Mouse (Mus musculus): ENCODE measurements at regions not wholly inside any gene's neighbourhood (a gene's known extent, or its start where the extent isn't known, plus 50 kb on each side); places are given as distances from the start of the nearest gene placed in this dataset.

DNA sequence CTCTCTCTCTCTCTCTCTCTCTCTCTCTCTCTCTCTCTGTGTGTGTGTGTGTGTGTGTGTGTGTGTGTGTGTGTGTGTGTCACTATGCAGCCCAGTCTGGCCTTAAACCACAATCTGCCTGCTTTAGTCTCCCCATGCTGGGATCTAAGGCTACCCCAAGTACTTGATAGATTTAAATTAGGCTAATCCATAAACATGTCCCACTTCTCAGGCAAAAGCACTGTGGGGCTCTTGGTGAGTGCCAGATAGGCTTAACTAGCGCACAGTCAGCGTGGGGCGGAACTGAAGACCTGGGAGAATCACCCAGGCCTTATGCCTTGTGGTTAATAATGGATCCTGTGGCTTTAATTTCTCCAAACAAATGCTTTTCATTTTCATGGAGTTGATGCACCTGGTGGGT lies 180.6 kb downstream of the Gm26897 start:
- Histone ChIP-seq H3K9me3 (peaks cover 7% of the 10 kb centered on the region; the same call in 1 of the 2 replicates), H3K27me3 (ENCODE audit: insufficient read depth, poor library complexity, severe bottlenecking) (peaks cover 82% of the 10 kb centered on the region), H3K4me3 (no peak overlapping the region), H3K36me3 (no peaks in the 10 kb centered on the region), H3K4me1 (no peaks in the 10 kb centered on the region), H3K27ac (no peak overlapping the region)
- DNase-seq (ENCODE audit: low spot score): no peak
- WGBS: 60% methylated on average over 3 of the region's 3 CpGs

DNA sequence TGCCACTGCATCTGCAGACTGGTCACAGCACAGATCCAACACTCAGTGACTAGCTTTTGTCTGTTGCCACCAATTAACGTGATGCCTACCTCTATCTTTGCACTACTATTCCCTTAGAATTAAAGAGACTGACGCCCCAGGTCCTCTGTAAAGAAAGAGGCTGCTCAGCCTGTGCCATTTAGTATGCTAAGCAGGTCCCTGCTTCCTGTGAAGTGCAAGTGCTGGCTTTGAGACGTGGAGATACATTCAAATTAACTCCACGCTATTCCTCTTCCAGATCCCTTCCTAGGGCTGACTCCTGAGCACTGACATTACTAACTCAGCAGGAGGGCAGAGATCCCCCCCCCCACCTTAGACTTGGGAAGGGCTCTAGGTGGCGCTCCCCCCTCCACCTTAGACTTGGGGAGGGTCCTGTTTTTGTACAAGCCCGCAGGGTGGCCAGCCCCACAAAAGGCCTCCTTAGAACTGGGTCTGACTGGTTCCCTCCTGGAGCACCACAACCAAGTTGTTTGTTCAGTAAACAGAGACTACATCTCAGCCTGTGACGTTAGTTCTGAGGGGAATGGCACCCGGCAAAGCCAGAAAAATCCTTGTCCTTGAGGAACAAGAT lies 184.0 kb downstream of the Gm26897 start:
- no peak overlapping the region for H3K4me3 ChIP-seq
- H3K4me1 ChIP-seq: no peaks in the 10 kb centered on the region
- WGBS: 27% methylated on average over 8 of the region's 8 CpGs
- peaks cover 7% of the 10 kb centered on the region; the same call in 1 of the 2 replicates for H3K9me3 ChIP-seq
- DNase-seq (ENCODE audit: low spot score): no peak
- peaks cover 83% of the 10 kb centered on the region for H3K27me3 ChIP-seq (ENCODE audit: insufficient read depth, poor library complexity, severe bottlenecking)
- no peaks in the 10 kb centered on the region for H3K36me3 ChIP-seq
- H3K27ac ChIP-seq: no peak overlapping the region

DNA sequence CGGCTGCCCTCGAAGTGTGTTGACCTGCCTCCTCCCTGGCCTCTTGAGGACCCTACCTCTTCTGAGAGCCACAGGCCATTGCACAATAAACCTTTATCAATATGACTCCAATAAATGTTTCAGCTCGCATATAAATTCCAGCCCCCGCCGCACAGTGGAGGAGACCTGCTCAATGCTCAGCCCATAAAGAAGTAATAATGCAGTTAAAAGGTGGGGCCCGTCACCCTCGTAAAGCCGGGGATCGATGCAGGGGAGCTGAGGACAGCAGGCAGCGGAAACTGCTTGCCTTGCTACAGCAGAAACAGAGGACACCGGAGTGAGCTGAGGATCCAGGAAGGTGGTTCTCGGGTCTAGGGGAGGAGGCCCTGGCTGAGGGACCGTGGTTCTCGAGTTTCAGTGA lies 185.2 kb downstream of the Gm26897 start:
- no peaks in the 10 kb centered on the region; the same call in 1 of the 2 replicates for H3K4me1 ChIP-seq
- DNase-seq (ENCODE audit: low spot score): no peak
- peaks cover 2% of the 10 kb centered on the region; the same call in 1 of the 2 replicates for H3K9me3 ChIP-seq
- peaks cover 89% of the 10 kb centered on the region for H3K27me3 ChIP-seq (ENCODE audit: insufficient read depth, poor library complexity, severe bottlenecking)
- H3K36me3 ChIP-seq: no peaks in the 10 kb centered on the region
- no peak overlapping the region for H3K27ac ChIP-seq
- no peak overlapping the region for H3K4me3 ChIP-seq
- 74% methylated on average over 14 of the region's 14 CpGs for WGBS

DNA sequence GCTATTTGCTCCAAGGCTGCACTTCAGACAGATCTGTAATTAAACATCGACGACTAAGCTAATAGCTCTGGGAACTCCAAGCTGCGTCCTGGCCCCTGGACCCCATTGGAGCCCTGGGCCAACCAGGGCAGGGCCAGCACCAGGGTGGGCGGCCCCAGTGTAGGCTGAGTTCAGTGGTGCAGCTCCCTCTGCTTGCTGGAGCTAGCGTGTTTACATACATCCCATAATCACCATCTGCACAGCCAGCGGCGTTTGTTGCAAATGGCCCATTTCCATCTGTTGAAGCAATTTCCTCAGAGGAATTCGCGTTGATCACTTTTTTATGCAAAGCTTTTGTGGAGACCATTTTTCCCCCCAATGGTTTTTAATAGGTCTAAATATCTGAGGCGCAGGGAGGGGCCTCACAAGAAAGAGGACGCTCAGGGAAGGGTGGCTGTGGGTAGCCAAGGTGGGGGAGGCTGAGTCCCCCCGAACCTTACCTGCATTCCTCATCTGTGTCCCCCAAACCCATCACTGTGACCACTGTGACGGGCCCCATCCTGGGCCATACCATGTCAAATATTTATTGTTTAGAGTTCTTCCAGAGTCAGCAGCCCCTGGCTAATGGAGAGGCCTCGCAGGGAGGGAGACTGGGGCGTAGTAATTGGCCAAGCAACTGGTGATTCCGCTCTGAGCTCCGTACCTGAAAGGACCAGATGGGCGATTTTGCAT lies 189.4 kb downstream of the Gm26897 start:
- WGBS: 49% methylated on average over 18 of the region's 18 CpGs
- H3K27ac ChIP-seq: no peak overlapping the region
- peaks cover 96% of the 10 kb centered on the region for H3K27me3 ChIP-seq (ENCODE audit: insufficient read depth, poor library complexity, severe bottlenecking)

DNA sequence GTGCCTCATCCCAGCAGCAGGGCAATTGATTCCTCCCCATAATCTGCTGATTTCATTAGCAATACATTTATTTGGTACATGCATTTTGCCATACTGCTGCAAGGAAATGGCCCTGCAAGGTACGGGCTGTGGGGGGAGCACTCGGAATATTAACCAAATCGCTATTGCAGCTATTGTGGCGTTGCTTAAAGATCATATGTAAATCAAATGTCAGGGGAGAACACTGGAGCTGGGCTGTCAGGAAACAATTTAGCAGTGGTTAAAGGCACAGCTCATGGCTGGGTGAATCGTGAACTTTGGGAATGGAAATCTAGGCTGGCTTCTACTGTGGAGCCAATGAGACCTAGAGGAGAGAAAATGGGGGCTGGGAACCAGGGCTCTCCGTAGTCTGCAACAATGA lies 192.0 kb downstream of the Gm26897 start:
- peaks cover 23% of the 10 kb centered on the region for H3K4me1 ChIP-seq
- H3K27me3 ChIP-seq (ENCODE audit: insufficient read depth, poor library complexity, severe bottlenecking): peaks cover 93% of the 10 kb centered on the region
- no peak overlapping the region for H3K4me3 ChIP-seq
- no peaks in the 10 kb centered on the region for H3K36me3 ChIP-seq
- H3K27ac ChIP-seq: no peak overlapping the region
- H3K9me3 ChIP-seq: no peaks in the 10 kb centered on the region
- DNase-seq (ENCODE audit: low spot score): no peak
- 80% methylated on average over 6 of the region's 6 CpGs for WGBS

More for the DNA sequence above, 189.4 kb downstream of the Gm26897 start:
- Histone ChIP-seq H3K4me3 (no peak overlapping the region), H3K4me1 (peaks cover 5% of the 10 kb centered on the region; the same call in 1 of the 2 replicates), H3K9me3 (no peaks in the 10 kb centered on the region), H3K36me3 (no peaks in the 10 kb centered on the region)
- DNase-seq (ENCODE audit: low spot score): no peak

DNA sequence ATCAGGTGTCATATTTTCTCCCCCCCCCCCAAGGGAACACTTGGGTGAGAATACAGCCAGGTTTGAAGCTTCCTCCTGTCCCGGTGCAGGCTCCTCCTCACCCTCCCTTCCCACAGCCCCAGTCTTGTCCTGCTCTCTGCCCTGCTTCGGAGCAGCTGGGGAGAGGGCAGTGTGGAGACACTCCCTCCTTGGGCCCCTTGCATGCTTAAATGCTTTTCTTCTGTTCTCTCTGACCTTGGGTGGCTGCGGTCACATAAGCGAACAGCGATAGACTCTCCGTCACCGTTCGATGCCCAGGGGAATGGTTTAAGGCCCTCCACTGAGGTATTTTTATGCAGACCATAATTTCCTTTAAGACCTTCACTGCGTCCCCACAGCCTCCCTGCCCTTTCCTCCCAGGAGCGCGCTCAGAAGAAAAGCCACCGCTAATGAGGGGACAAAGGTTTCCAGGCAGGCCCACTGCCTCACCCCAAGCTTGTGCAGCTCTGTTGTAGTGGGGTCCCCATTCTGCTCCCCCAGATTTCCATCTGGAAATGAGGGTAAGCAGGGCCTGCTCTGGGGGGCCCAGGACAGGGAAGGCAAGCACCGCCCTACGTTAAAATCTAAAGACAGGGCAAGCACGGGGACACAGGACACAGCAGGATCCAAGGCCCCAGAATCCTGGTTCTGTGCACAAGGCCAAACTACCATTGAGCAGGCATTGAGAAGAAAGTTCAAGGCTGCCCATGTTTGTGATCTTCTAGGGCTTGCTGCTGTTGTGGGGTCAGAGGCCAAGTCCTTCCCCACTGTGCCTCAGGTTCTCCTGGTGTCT lies 195.7 kb downstream of the Gm26897 start:
- Histone ChIP-seq H3K4me1 (peaks cover 23% of the 10 kb centered on the region), H3K36me3 (no peaks in the 10 kb centered on the region), H3K27me3 (ENCODE audit: insufficient read depth, poor library complexity, severe bottlenecking) (peaks cover 96% of the 10 kb centered on the region), H3K9me3 (no peaks in the 10 kb centered on the region), H3K27ac (no peak overlapping the region; the same call in 1 of the 2 replicates), H3K4me3 (no peak overlapping the region)
- WGBS: 56% methylated on average over 15 of the region's 15 CpGs
- DNase-seq (ENCODE audit: low spot score): no peak

DNA sequence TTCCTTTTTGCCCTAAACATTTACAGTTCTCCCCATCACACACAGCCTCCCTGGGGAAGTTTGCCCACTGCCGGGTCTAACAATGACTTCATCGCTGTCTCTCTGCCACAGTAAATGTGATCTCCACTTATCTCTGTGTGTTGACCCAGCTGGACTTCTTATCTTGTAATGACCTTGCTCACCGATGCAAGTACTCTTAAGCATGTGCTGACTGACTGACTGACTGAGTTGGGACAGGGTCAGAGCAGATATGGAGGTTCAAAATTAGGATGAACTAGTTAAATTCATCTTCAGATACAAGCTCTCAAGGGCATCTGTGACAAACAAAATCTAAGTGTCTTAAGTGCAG lies 196.2 kb downstream of the Gm26897 start:
- peaks cover 96% of the 10 kb centered on the region for H3K27me3 ChIP-seq (ENCODE audit: insufficient read depth, poor library complexity, severe bottlenecking)
- H3K4me1 ChIP-seq: peaks cover 23% of the 10 kb centered on the region
- DNase-seq (ENCODE audit: low spot score): no peak
- no peak overlapping the region for H3K4me3 ChIP-seq
- WGBS: 6% methylated on average over 3 of the region's 3 CpGs
- no peaks in the 10 kb centered on the region for H3K9me3 ChIP-seq
- H3K36me3 ChIP-seq: no peaks in the 10 kb centered on the region
- no peak overlapping the region for H3K27ac ChIP-seq

DNA sequence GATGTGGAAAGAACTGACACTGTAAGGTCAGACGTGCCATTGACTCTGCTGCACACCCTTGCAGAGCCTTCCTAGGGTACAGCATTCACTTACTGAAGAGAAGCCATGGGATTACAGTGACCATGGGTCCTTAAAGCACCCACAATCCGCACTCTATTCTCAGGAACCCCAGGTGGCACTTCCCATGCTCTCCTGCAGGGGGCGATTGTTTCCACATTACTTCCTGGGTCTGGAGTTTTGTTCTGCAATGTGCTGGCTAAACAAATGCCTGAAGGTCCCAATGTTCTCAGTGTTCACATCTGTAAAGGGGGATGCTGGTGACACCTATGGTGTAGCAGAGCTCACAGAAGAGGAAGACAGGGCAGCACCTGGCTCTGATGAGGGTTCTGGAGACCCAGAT lies 198.0 kb downstream of the Gm26897 start:
- Histone ChIP-seq H3K9me3 (no peaks in the 10 kb centered on the region), H3K4me3 (no peak overlapping the region), H3K4me1 (peaks cover 23% of the 10 kb centered on the region), H3K36me3 (no peaks in the 10 kb centered on the region), H3K27me3 (ENCODE audit: insufficient read depth, poor library complexity, severe bottlenecking) (peaks cover 96% of the 10 kb centered on the region), H3K27ac (no peak overlapping the region)
- DNase-seq (ENCODE audit: low spot score): no peak
- WGBS: 68% methylated on average over 3 of the region's 3 CpGs

DNA sequence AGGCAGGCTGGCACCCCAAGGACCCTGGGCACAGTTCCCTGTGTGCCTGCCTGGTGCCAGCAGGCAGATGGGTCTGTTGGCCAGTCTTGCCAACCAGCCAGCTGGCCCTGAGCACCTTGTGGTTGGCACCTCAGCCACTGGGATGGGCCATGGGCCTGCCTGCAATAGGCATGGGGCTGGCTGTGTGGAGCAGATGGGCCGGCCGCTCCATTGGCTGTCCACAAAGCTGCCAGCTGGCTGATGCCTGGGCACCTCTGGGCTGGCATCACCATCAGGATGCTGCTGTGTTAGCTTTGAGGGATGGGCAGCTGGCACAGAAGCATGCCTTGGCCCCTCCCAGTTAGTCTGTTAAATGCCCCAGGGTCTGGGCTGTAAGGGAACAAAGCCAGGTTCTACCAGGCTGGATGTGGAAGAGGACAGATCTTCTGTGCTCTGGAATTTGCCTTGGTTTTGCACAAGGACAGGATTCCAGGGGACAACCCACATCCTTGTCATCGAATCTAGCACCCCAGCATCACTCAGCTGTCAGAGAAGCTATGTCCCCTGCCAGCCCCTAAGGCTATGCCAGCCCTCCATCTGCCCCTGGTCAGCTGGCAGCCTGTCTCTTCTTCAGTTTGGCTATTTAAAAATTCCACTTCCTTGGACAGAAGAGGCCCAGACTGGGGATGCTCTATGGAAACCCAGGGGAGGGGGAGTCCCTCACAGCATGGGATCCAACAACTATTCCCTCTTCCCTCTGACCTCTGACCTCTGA lies 201.8 kb downstream of the Gm26897 start:
- H3K36me3 ChIP-seq: no peaks in the 10 kb centered on the region
- H3K4me1 ChIP-seq: peaks cover 1% of the 10 kb centered on the region; the same call in 1 of the 2 replicates
- H3K27ac ChIP-seq: 0 out of 2 replicates have a peak overlapping the region, but pooled peaks have one; percentile 2
- H3K4me3 ChIP-seq: no peak overlapping the region
- H3K9me3 ChIP-seq: no peaks in the 10 kb centered on the region
- peaks cover 92% of the 10 kb centered on the region for H3K27me3 ChIP-seq (ENCODE audit: insufficient read depth, poor library complexity, severe bottlenecking)
- no peak for DNase-seq (ENCODE audit: low spot score)
- 69% methylated on average over 3 of the region's 3 CpGs for WGBS

DNA sequence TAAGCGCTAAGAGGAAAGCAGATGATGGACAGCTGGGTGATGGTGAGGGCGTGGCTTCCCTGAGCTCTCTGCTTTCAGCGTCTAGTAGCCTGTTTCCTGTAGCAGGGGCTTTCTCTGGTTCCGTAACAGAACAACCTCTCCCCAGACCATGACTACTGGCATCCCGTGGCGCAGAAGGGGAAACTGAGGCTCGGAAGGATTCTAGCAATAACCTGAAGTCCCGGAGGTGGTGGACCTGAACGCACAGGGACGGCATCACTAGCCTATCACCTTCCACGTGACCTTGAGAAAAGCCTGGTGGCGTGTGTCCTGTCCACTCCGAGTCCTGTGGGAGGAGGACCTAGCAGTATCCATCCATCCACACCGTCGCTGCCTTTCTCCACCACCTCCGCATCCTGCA lies 208.1 kb downstream of the Gm26897 start:
- DNase-seq (ENCODE audit: low spot score): no peak
- no peaks in the 10 kb centered on the region for H3K9me3 ChIP-seq
- H3K4me3 ChIP-seq: no peak overlapping the region
- no peaks in the 10 kb centered on the region for H3K36me3 ChIP-seq
- peaks cover 6% of the 10 kb centered on the region; the same call in 1 of the 2 replicates for H3K4me1 ChIP-seq
- no peak overlapping the region for H3K27ac ChIP-seq
- H3K27me3 ChIP-seq (ENCODE audit: insufficient read depth, poor library complexity, severe bottlenecking): peaks cover 84% of the 10 kb centered on the region
- 72% methylated on average over 16 of the region's 16 CpGs for WGBS

DNA sequence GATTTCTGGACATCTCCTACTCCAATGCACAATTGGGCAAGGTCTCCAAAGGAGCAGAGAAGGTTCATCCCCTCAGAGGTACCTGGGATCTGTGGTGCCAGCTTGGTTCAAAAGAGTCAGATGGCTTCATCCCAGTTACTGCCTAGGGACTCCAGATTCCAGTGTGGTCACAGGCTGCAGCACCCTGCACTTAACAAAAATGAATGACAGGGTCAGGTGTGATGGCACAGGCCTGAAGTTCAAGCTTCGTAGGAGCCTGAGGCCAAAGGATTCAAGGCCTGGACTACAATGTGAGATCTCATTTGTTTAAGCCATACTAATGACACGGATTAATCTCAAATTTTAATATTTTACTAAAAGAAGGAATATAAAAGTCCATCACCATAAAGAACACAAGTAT lies 209.1 kb downstream of the Gm26897 start:
- H3K27me3 ChIP-seq (ENCODE audit: insufficient read depth, poor library complexity, severe bottlenecking): peaks cover 78% of the 10 kb centered on the region
- H3K27ac ChIP-seq: no peak overlapping the region

DNA sequence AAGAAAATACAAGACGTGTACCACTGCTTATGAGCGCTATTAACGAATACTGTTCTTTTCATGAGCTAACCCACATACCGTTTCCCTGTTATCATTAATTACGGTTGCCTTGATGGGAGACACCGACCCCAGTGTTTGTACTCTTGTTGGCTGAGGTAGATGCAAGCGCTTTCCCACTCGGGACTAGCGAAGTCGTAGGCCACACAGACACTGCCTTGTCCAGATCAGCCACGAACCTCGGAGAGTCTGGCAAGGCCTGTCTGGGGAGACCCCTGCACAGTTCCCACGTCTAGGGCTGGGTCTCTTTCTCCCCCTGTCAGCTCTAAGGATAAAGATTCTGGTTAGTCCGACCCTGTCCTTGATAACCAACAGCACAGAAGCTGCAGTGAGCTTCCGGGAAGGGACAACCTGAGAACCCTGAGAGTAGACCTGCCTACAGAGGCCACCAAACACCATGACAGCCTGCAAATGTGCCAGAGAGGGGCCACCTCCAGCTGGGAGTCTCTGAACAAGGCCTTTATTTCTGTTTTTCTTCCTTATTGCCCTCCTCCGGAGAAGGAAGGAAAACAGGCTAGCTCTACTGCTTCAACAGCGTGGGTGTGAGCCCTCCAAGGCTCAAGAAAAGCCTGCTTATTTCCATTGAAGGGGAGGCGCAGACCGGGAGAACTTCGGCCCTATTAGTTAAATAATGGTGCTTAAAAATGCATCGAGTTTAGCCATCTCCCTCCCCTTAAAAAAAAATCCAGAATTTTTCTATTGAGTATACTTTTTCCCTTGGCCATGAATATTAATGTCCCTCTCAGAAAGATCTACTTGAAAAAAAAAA lies 209.8 kb downstream of the Gm26897 start:
- Histone ChIP-seq H3K27ac (no peak overlapping the region), H3K9me3 (no peaks in the 10 kb centered on the region), H3K27me3 (ENCODE audit: insufficient read depth, poor library complexity, severe bottlenecking) (peaks cover 72% of the 10 kb centered on the region), H3K36me3 (no peaks in the 10 kb centered on the region), H3K4me3 (no peak overlapping the region), H3K4me1 (peaks cover 6% of the 10 kb centered on the region; the same call in 1 of the 2 replicates)
- WGBS: 65% methylated on average over 21 of the region's 21 CpGs
- no peak for DNase-seq (ENCODE audit: low spot score)

More for the DNA sequence above, 209.1 kb downstream of the Gm26897 start:
- Histone ChIP-seq H3K4me3 (no peak overlapping the region), H3K36me3 (no peaks in the 10 kb centered on the region), H3K4me1 (peaks cover 6% of the 10 kb centered on the region; the same call in 1 of the 2 replicates), H3K9me3 (no peaks in the 10 kb centered on the region)
- 76% methylated on average over 2 of the region's 2 CpGs for WGBS
- no peak for DNase-seq (ENCODE audit: low spot score)

Data from heart, embryonic 10.5 days (tissue).